Mouse (Mus musculus) forebrain, embryonic 11.5 days (tissue): Measurements from ENCODE around the gene Gm20521. TPM values are rescaled to one million over a fixed set of nuclear protein-coding genes. Genes with fewer than 3 reads are reported as not detected.

Experiments
- ATAC-seq: fragments of 200-750 bp; cut with Nextera tagmentation; replicated peaks from 2 replicates; pipeline ENCODE4 v1.8.0; 2017; ENCODE audit warnings: moderate TSS enrichment; ENCODE audit not compliant: low FRiP score
- DNase-seq: peaks from one replicate; pipeline ENCODE4 v3.0.0-alpha.2; 2017; ENCODE audit warnings: low spot score
- H3K27ac ChIP-seq: fragments of 300-500 bp; sonication (generic); 2 replicates; pipeline ENCODE4 v1.5.1; 2014; ENCODE audit warnings: low read depth, low read length
- H3K27me3 ChIP-seq: fragments of 300-500 bp; sonication (generic); 2 replicates; pipeline ENCODE4 v1.6.1; 2014; ENCODE audit warnings: mild to moderate bottlenecking, low read length, mixed read lengths; ENCODE audit not compliant: control insufficient read depth, insufficient read depth
- H3K36me3 ChIP-seq: fragments of 300-500 bp; sonication (generic); 2 replicates; pipeline ENCODE4 v1.6.1; 2014; ENCODE audit warnings: mild to moderate bottlenecking, low read length, moderate library complexity, mixed read lengths; ENCODE audit not compliant: control insufficient read depth, insufficient read depth
- H3K4me1 ChIP-seq: fragments of 300-500 bp; sonication (generic); replicated peaks from 2 replicates; pipeline ENCODE4 v1.6.1; 2014; ENCODE audit warnings: low read length, mixed read lengths; ENCODE audit not compliant: control insufficient read depth, insufficient read depth
- H3K4me2 ChIP-seq: fragments of 300-500 bp; sonication (generic); 2 replicates; pipeline ENCODE4 v1.6.1; 2014; ENCODE audit warnings: low read depth, mild to moderate bottlenecking, low read length, moderate library complexity, mixed read lengths; ENCODE audit not compliant: severe bottlenecking
- H3K4me3 ChIP-seq: fragments of 300-500 bp; sonication (generic); 2 replicates; pipeline ENCODE4 v1.5.1; 2014; ENCODE audit warnings: low read depth, low read length
- H3K9ac ChIP-seq: fragments of 300-500 bp; sonication (generic); 2 replicates; pipeline ENCODE4 v1.6.1; 2014; ENCODE audit warnings: low read length
- H3K9me3 ChIP-seq: fragments of 300-500 bp; sonication (generic); 2 replicates; pipeline ENCODE4 v1.6.1; 2016; ENCODE audit warnings: low read length, mixed read lengths; ENCODE audit not compliant: control insufficient read depth
- WGBS: fragments of 180-500 bp; shearing (Covaris S2); extraction: QIAGEN DNeasy Blood & Tissue Kit; methylation state at CpG from one replicate; pipeline ENCODE4 v1.1.7; 2014; 5-methylcytosine and 5-hydroxymethylcytosine counted together
- polyA plus RNA-seq: library from polyadenylated mRNA; unstranded; fragments of >200 nt; fragmentation: Nextera tagmentation; extraction: Ambion mirVana; gene quantifications from 2 replicates; pipeline ENCODE4 v1.2.1, GENCODE M21; 2014

Gene Gm20521
- polyA plus RNA-seq, 1 experiment from 2014 or later = not detected

- Histone ChIP-seq H3K4me1 (no peaks in the 10 kb centered on the region; the same call in 1 of the 2 replicates), H3K9ac (no peak overlapping the region), H3K9me3 (no peaks in the 10 kb centered on the region), H3K4me3 (no peak overlapping the region), H3K27ac (no peak overlapping the region), H3K4me2 (no peak overlapping the region), H3K36me3 (no peaks in the 10 kb centered on the region), H3K27me3 (no peaks in the 10 kb centered on the region)
- no peak for DNase-seq
- ATAC-seq = no peak
- 84% methylated on average over 5 of the region's 5 CpGs for WGBS
Observed at GRCm38 (mm10) chr14:54865626-54866025, 17.6 kb upstream of the Gm20521 start.

- Histone ChIP-seq H3K27me3 (no peaks in the 10 kb centered on the region), H3K4me1 (no peaks in the 10 kb centered on the region; the same call in 1 of the 2 replicates), H3K9ac (no peak overlapping the region), H3K4me2 (no peak overlapping the region), H3K36me3 (no peaks in the 10 kb centered on the region), H3K4me3 (no peak overlapping the region), H3K27ac (no peak overlapping the region), H3K9me3 (no peaks in the 10 kb centered on the region)
- no peak for DNase-seq
- WGBS = 70% methylated on average over 3 of the region's 3 CpGs
- ATAC-seq = no peak
Observed at GRCm38 (mm10) chr14:54866268-54866667, 17.0 kb upstream of the Gm20521 start.

- Histone ChIP-seq H3K4me1 (no peaks in the 10 kb centered on the region; the same call in 1 of the 2 replicates), H3K36me3 (no peaks in the 10 kb centered on the region), H3K27me3 (no peaks in the 10 kb centered on the region), H3K4me3 (no peak overlapping the region), H3K9me3 (no peaks in the 10 kb centered on the region), H3K4me2 (no peak overlapping the region), H3K27ac (no peak overlapping the region), H3K9ac (no peak overlapping the region)
- WGBS = 54% methylated on average over 5 of the region's 5 CpGs
- ATAC-seq (no peak), DNase-seq (peak; percentile 68)
Observed at GRCm38 (mm10) chr14:54866936-54867335, 16.3 kb upstream of the Gm20521 start.

GRCm38 (mm10) chr14:54868026-54868425, 15.2 kb upstream of the Gm20521 start:
- H3K9ac ChIP-seq = no peak overlapping the region
- ATAC-seq = no peak
- no peaks in the 10 kb centered on the region for H3K9me3 ChIP-seq
- H3K4me3 ChIP-seq = no peak overlapping the region
- no peaks in the 10 kb centered on the region for H3K27me3 ChIP-seq
- H3K27ac ChIP-seq = no peak overlapping the region
- no peaks in the 10 kb centered on the region for H3K36me3 ChIP-seq
- WGBS = 88% methylated on average over 4 of the region's 4 CpGs
- no peak for DNase-seq
- no peak overlapping the region for H3K4me2 ChIP-seq
- H3K4me1 ChIP-seq = no peaks in the 10 kb centered on the region; the same call in 1 of the 2 replicates

- H3K36me3 ChIP-seq = no peaks in the 10 kb centered on the region
- H3K4me1 ChIP-seq = peaks cover 3% of the 10 kb centered on the region; the same call in 1 of the 2 replicates
- no peaks in the 10 kb centered on the region for H3K27me3 ChIP-seq
- DNase-seq = no peak
- H3K27ac ChIP-seq = no peak within 1 kb of the TSS
- 91% methylated on average over 5 of the region's 5 CpGs for WGBS
- H3K9ac ChIP-seq = no peak within 1 kb of the TSS
- no peak within 1 kb of the TSS for H3K4me2 ChIP-seq
- no peak within 1 kb of the TSS for H3K4me3 ChIP-seq
- no peaks in the 10 kb centered on the region for H3K9me3 ChIP-seq
- no peak for ATAC-seq
Observed at GRCm38 (mm10) chr14:54870861-54871260, 12.4 kb upstream of the Gm20521 start, which contains the start of gene Homez. Gene Homez (minus strand): TSS chr14:54870961.

- Histone ChIP-seq H3K4me1 (peaks cover 5% of the 10 kb centered on the region), H3K4me2 (no peak overlapping the region), H3K9ac (no peak overlapping the region), H3K4me3 (no peak overlapping the region), H3K36me3 (no peaks in the 10 kb centered on the region), H3K27ac (no peak overlapping the region), H3K9me3 (no peaks in the 10 kb centered on the region), H3K27me3 (peaks cover 2% of the 10 kb centered on the region; the same call in 1 of the 2 replicates)
- no peak for ATAC-seq
- no peak for DNase-seq
- WGBS = 98% methylated on average over 3 of the region's 3 CpGs
Observed at GRCm38 (mm10) chr14:54874165-54874564, 9.1 kb upstream of the Gm20521 start.

GRCm38 (mm10) chr14:54875844-54876538, 7.2 kb upstream of the Gm20521 start:
- DNase-seq = no peak
- Histone ChIP-seq H3K9me3 (no peaks in the 10 kb centered on the region), H3K27ac (0 out of 2 replicates have a peak overlapping the region, but pooled peaks have one; percentile 50), H3K4me3 (peak overlapping the region; percentile 69), H3K4me2 (peak overlapping the region; percentile 98), H3K36me3 (no peaks in the 10 kb centered on the region), H3K4me1 (peaks cover 5% of the 10 kb centered on the region), H3K9ac (peak overlapping the region; percentile 88), H3K27me3 (peaks cover 2% of the 10 kb centered on the region; the same call in 1 of the 2 replicates)
- peak; percentile 55 for ATAC-seq
- WGBS = 3% methylated on average over 36 of the region's 36 CpGs

GRCm38 (mm10) chr14:54876539-54877047, 6.6 kb upstream of the Gm20521 start:
- H3K9ac ChIP-seq = peak overlapping the region; percentile 88
- H3K4me2 ChIP-seq = peak overlapping the region; percentile 98
- H3K27ac ChIP-seq = peak overlapping the region; percentile 50; the same call in 1 of the 2 replicates
- peaks cover 5% of the 10 kb centered on the region for H3K4me1 ChIP-seq
- WGBS = 0% methylated on average over 60 of the region's 72 CpGs
- H3K9me3 ChIP-seq = no peaks in the 10 kb centered on the region
- H3K4me3 ChIP-seq = peak overlapping the region; percentile 69
- no peaks in the 10 kb centered on the region for H3K36me3 ChIP-seq
- DNase-seq (peak; percentile 94), ATAC-seq (peak; percentile 90)
- H3K27me3 ChIP-seq = peaks cover 2% of the 10 kb centered on the region; the same call in 1 of the 2 replicates
